Mouse (Mus musculus) ES-E14 (cell line): Measurements from ENCODE around the gene Pih1d3.

Experiments
- MAFK ChIP-seq: IDR thresholded peaks from 2 replicates; pipeline ENCODE4 v1.6.1; 2014; ENCODE audit warnings: mild to moderate bottlenecking, low read depth, low read length, inconsistent platforms; ENCODE audit not compliant: insufficient read depth
- ZC3H11A ChIP-seq: IDR thresholded peaks from 2 replicates; pipeline ENCODE4 v1.6.1; 2012; ENCODE audit warnings: low read depth, mild to moderate bottlenecking, inconsistent platforms, low read length, borderline replicate concordance
- ZNF384 ChIP-seq: IDR thresholded peaks from 2 replicates; pipeline ENCODE4 v1.6.1; 2012; ENCODE audit warnings: low read depth, low read length, inconsistent platforms

GRCm38 (mm10) chr1:31205346-31205745 is 17.3 kb upstream of the Pih1d3 start:
- no peak for TF ChIP-seq MAFK
- TF ChIP-seq ZNF384 = no peak
- TF ChIP-seq ZC3H11A = no peak
